Mouse (Mus musculus) stomach, postnatal 0 days (tissue): ENCODE measurements around the gene Arhgap17. TPM values are rescaled to one million over a fixed set of nuclear protein-coding genes. Genes with fewer than 3 reads are reported as not detected.

Experiments
- ATAC-seq: fragments of 200-750 bp; cut with Nextera tagmentation; 2 replicates; pipeline ENCODE4 v1.8.0; 2017; ENCODE audit not compliant: low FRiP score, low TSS enrichment
- DNase-seq: peaks from one replicate; pipeline ENCODE4 v3.0.0-alpha.2; 2016; ENCODE audit warnings: low spot score
- H3K27ac ChIP-seq: fragments of 300-500 bp; sonication (generic); replicated peaks from 2 replicates; pipeline ENCODE4 v1.5.1; 2014; ENCODE audit warnings: mild to moderate bottlenecking, control low read depth
- H3K27me3 ChIP-seq: fragments of 300-500 bp; sonication (generic); 2 replicates; pipeline ENCODE4 v1.6.1; 2014; ENCODE audit warnings: low read length; ENCODE audit not compliant: control insufficient read depth, insufficient read depth
- H3K36me3 ChIP-seq: fragments of 300-500 bp; sonication (generic); 2 replicates; pipeline ENCODE4 v1.6.1; 2014; ENCODE audit warnings: low read length, mixed read lengths; ENCODE audit not compliant: control insufficient read depth, insufficient read depth
- H3K4me1 ChIP-seq: fragments of 300-500 bp; sonication (generic); replicated peaks from 2 replicates; pipeline ENCODE4 v1.6.1; 2014; ENCODE audit warnings: antibody characterized with exemption; ENCODE audit not compliant: control insufficient read depth, insufficient read depth
- H3K4me2 ChIP-seq: fragments of 300-500 bp; sonication (generic); replicated peaks from 2 replicates; pipeline ENCODE4 v1.6.1; 2014; ENCODE audit warnings: low read depth, mild to moderate bottlenecking, control low read depth, moderate library complexity
- H3K4me3 ChIP-seq: fragments of 300-500 bp; sonication (generic); 2 replicates; pipeline ENCODE4 v1.5.1; 2014; ENCODE audit warnings: low read depth, low read length, control low read depth
- H3K9ac ChIP-seq: fragments of 300-500 bp; sonication (generic); 2 replicates; pipeline ENCODE4 v1.6.1; 2014; ENCODE audit warnings: mild to moderate bottlenecking, low read length, control low read depth, mixed read lengths
- H3K9me3 ChIP-seq: fragments of 300-500 bp; sonication (generic); 2 replicates; pipeline ENCODE4 v1.6.1; 2016; ENCODE audit warnings: low read length; ENCODE audit not compliant: control insufficient read depth
- CTCF ChIP-seq: IDR thresholded peaks from 2 replicates; pipeline ENCODE4 v1.5.1; 2016; ENCODE audit warnings: antibody characterized with exemption, low read depth, mild to moderate bottlenecking, moderate library complexity
- EP300 ChIP-seq: optimal IDR thresholded peaks from 2 replicates; pipeline ENCODE3; 2016; ENCODE audit warnings: antibody characterized with exemption
- WGBS: fragments of 180-500 bp; shearing (Covaris S2); extraction: QIAGEN DNeasy Blood & Tissue Kit; methylation state at CpG from one replicate; pipeline ENCODE4 v1.1.7; 2014; 5-methylcytosine and 5-hydroxymethylcytosine counted together
- polyA plus RNA-seq: library from polyadenylated mRNA; unstranded; fragments of >200 nt; fragmentation: Nextera tagmentation; extraction: Ambion mirVana; gene quantifications from 2 replicates; pipeline ENCODE4 v1.2.1, GENCODE M21; 2015

Arhgap17 gene
- polyA plus RNA-seq, 1 experiment from 2014 or later = 8.0 TPM

DNA sequence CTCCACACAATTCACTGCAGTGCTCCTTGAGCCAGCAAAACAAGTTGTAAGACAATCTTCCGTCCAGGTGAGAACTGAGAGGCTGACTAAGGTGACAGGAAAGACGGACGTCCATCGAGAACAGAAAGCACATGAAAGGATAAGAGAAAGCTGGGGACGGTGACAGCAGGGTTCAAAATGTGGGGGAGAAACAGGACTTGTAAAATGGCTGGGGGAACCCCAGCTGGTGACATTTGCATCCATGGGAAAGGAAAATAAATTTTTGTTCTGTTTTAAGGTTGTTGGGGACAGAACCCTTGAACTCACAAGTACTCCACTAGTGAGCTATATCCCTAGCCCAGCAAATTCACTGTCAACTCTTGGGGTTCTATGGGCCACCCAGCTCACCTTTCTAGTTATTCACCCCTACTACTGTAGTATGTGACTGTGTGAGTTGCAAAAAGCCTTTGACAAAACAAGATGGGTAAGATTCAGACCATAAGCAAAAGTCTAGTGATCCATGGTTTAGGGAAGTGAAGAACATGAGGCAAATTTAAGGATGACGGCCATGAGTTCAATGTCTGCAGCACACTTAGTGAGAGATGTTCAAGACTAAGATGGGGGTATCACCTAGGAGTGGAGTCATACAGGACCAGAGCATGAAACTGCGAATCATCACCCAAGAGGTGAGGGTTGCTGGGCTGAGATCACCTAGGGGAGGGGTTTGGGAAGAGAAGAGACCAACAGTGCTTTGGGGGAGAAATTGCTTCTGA, 8.3 kb downstream of the Arhgap17 start:
- H3K4me2 ChIP-seq = no peak overlapping the region
- no peaks in the 10 kb centered on the region for H3K27me3 ChIP-seq
- no peak for DNase-seq
- ATAC-seq = no peak
- H3K4me1 ChIP-seq = no peaks in the 10 kb centered on the region
- no peak overlapping the region for H3K4me3 ChIP-seq
- no peak overlapping the region for H3K27ac ChIP-seq
- H3K9ac ChIP-seq = no peak overlapping the region
- TF ChIP-seq EP300 (no peak), CTCF (no peak)
- no peaks in the 10 kb centered on the region for H3K36me3 ChIP-seq
- 90% methylated on average over 7 of the region's 7 CpGs for WGBS
- H3K9me3 ChIP-seq = no peaks in the 10 kb centered on the region

DNA sequence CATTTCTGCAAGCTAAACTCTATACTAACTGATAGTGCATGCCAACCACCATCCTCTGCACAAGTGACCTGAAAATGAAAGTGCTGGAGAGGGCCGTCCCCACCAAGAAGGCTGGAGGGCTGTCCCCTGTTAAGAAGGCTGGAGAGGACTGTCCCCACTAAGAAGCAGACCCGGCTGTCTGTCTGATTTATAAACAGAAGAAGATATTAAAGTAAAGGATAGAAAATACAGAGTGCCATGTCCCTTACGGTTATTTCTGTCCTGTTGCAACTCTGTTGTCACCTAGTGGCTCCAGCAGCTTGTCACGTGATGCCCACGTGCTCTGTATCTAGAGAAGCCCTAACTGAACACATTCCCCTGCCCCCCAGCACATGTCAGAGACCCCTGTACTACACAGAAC, 9.5 kb downstream of the Arhgap17 start:
- 85% methylated on average over 5 of the region's 5 CpGs for WGBS
- Histone ChIP-seq H3K27ac (no peak overlapping the region), H3K9me3 (no peaks in the 10 kb centered on the region), H3K4me1 (no peaks in the 10 kb centered on the region), H3K36me3 (no peaks in the 10 kb centered on the region), H3K4me3 (no peak overlapping the region), H3K9ac (no peak overlapping the region), H3K27me3 (no peaks in the 10 kb centered on the region), H3K4me2 (no peak overlapping the region)
- no peak for ATAC-seq
- TF ChIP-seq CTCF (no peak), EP300 (no peak)
- DNase-seq = no peak

GRCm38 (mm10) chr7:123359101-123359500, 10.6 kb downstream of the Arhgap17 start:
- Histone ChIP-seq H3K27me3 (no peaks in the 10 kb centered on the region), H3K36me3 (no peaks in the 10 kb centered on the region), H3K4me2 (no peak overlapping the region), H3K9ac (no peak overlapping the region), H3K9me3 (no peaks in the 10 kb centered on the region), H3K4me3 (no peak overlapping the region), H3K4me1 (no peaks in the 10 kb centered on the region), H3K27ac (no peak overlapping the region)
- no peak for TF ChIP-seq CTCF
- ATAC-seq (no peak), DNase-seq (no peak)
- WGBS = 87% methylated on average over 7 of the region's 7 CpGs

DNA sequence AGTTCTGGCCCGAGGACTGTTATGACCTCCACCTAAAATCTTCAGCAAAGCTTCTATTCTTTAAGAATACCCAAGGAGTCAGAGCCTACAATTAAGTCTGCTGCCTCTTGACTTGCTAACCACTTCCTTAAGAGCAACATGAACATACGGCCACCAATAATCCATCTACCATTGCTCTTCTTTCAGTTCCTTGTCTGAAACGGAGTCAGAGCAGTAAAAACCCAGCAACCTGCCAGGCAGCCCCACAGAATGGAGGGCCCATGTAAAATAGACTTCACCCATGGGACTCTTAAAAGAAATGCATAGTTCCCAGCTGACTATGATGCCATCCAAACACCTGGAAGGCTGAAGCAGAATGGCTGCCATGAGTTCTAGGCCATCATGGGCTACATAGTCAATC, 13.6 kb downstream of the Arhgap17 start:
- Histone ChIP-seq H3K4me1 (no peaks in the 10 kb centered on the region), H3K4me3 (no peak overlapping the region), H3K27ac (no peak overlapping the region), H3K4me2 (no peak overlapping the region), H3K27me3 (no peaks in the 10 kb centered on the region), H3K9ac (no peak overlapping the region), H3K9me3 (no peaks in the 10 kb centered on the region), H3K36me3 (no peaks in the 10 kb centered on the region)
- ATAC-seq (no peak), DNase-seq (no peak)
- 85% methylated on average over 3 of the region's 3 CpGs for WGBS
- no peak for TF ChIP-seq CTCF
- no peak for TF ChIP-seq EP300

GRCm38 (mm10) chr7:123354851-123355250, 14.9 kb downstream of the Arhgap17 start:
- no peaks in the 10 kb centered on the region for H3K9me3 ChIP-seq
- H3K4me2 ChIP-seq = no peak overlapping the region
- H3K4me3 ChIP-seq = no peak overlapping the region
- H3K4me1 ChIP-seq = no peaks in the 10 kb centered on the region
- TF ChIP-seq EP300 = no peak
- no peak for TF ChIP-seq CTCF
- no peak overlapping the region for H3K27ac ChIP-seq
- no peak for DNase-seq
- H3K9ac ChIP-seq = no peak overlapping the region
- no peaks in the 10 kb centered on the region for H3K36me3 ChIP-seq
- 93% methylated on average over 2 of the region's 2 CpGs for WGBS
- ATAC-seq = no peak
- no peaks in the 10 kb centered on the region for H3K27me3 ChIP-seq

- DNase-seq = no peak
- TF ChIP-seq EP300 (no peak), CTCF (no peak)
- 72% methylated on average over 5 of the region's 5 CpGs for WGBS
Observed at GRCm38 (mm10) chr7:123354392-123354791, 15.3 kb downstream of the Arhgap17 start.

More at GRCm38 (mm10) chr7:123354392-123354791, 15.3 kb downstream of the Arhgap17 start:
- Histone ChIP-seq H3K9ac (no peak overlapping the region), H3K9me3 (no peaks in the 10 kb centered on the region), H3K4me3 (no peak overlapping the region), H3K36me3 (no peaks in the 10 kb centered on the region), H3K4me2 (no peak overlapping the region), H3K27me3 (no peaks in the 10 kb centered on the region), H3K27ac (no peak overlapping the region), H3K4me1 (no peaks in the 10 kb centered on the region)
- ATAC-seq = no peak
